35 mouse cellular contexts compared by ENCODE assay signal in genomic region chr10:80845732-80846131, GRCm38 (mm10). TPM values are rescaled to one million over a fixed set of nuclear protein-coding genes. Genes with fewer than 3 reads are reported as not detected.
A peak's percentile ranks its signal among the peaks of the same experiment; 100 is the strongest.
DNase-seq lines count a peak whose midpoint lies in the region; ATAC-seq and TF ChIP-seq lines count a peak whose summit lies in the region.
"Had no signal": no experiment of that assay in that cellular context is flagged by ENCODE, and none has a peak within 500 bp of the region (broad histone marks: within the 10 kb centered on the region; RNA-seq: fewer than 3 reads in every experiment).

No protein-coding gene starts in this region.

- H3K36me3 ChIP-seq in stomach, postnatal 0 days (ENCODE audit: control insufficient read depth, insufficient read depth, low read length) = no peaks in the 10 kb centered on the region
- H3K36me3 ChIP-seq: embryonic facial prominence, embryonic 13.5 days; hindbrain, embryonic 12.5 days had no signal

- no peaks in the 10 kb centered on the region for H3K9me3 ChIP-seq in stomach, postnatal 0 days (ENCODE audit: control insufficient read depth, low read length)
- H3K9me3 ChIP-seq: embryonic facial prominence, embryonic 13.5 days; forebrain, embryonic 10.5 days; forebrain, embryonic 15.5 days; hindbrain, embryonic 12.5 days; intestine, embryonic 15.5 days; limb, embryonic 10.5 days; limb, embryonic 15.5 days; liver, embryonic 13.5 days; megakaryocyte, embryonic 14.5 days had no signal

- intact Hi-C loops in left cerebral cortex, postnatal 14 days (cut with DNase I) = no loop called here
- intact Hi-C loops in left cerebral cortex, postnatal 4 days (cut with DNase I) = no loop called here

- no peak for TF ChIP-seq CTCF in stomach, postnatal 0 days (IDR thresholded peaks at IDR 0.05; ENCODE audit: low read depth)

- 70% methylated on average over 11 of the region's 12 CpGs for WGBS in stomach, postnatal 0 days

- 0 out of 2 replicates have a peak, but pooled peaks cover 2% of the 10 kb centered on the region for H3K4me1 ChIP-seq in stomach, postnatal 0 days (replicated peaks; ENCODE audit: control insufficient read depth, insufficient read depth)

- no peak overlapping the region for H3K27ac ChIP-seq in stomach, postnatal 0 days (replicated peaks)
- H3K27ac ChIP-seq: embryonic facial prominence, embryonic 13.5 days; forebrain, embryonic 10.5 days; forebrain, embryonic 15.5 days; gastrocnemius, adult 2 months; hindbrain, embryonic 12.5 days; hindbrain, postnatal 0 days; intestine, embryonic 15.5 days; limb, embryonic 15.5 days; liver, embryonic 13.5 days had no signal

- no peak overlapping the region for H3K4me3 ChIP-seq in stomach, postnatal 0 days (ENCODE audit: low read depth, low read length)
- H3K4me3 ChIP-seq: embryonic facial prominence, embryonic 13.5 days; forebrain, embryonic 10.5 days; forebrain, embryonic 15.5 days; gastrocnemius, adult 2 months; hindbrain, embryonic 12.5 days; intestine, embryonic 15.5 days; limb, embryonic 10.5 days; limb, embryonic 15.5 days; liver, embryonic 13.5 days; megakaryocyte, embryonic 14.5 days had no signal

- ATAC-seq in stomach, postnatal 0 days (ENCODE audit: low FRiP score, low TSS enrichment) = no peak
- ATAC-seq: CD4-positive, CD25-positive, alpha-beta regulatory T cell, adult 4 months; forebrain, embryonic 15.5 days; hindbrain, postnatal 0 days; intestine, embryonic 15.5 days; lung, postnatal 0 days had no signal

- TF ChIP-seq EP300 in stomach, postnatal 0 days (optimal IDR thresholded peaks at IDR 0.05) = no peak

- peaks cover 4% of the 10 kb centered on the region; the same call in 1 of the 2 replicates for H3K27me3 ChIP-seq in stomach, postnatal 0 days (ENCODE audit: control insufficient read depth, insufficient read depth, low read length)

- no peak overlapping the region for H3K4me2 ChIP-seq in stomach, postnatal 0 days (replicated peaks; ENCODE audit: low read depth)
- H3K4me2 ChIP-seq: embryonic facial prominence, embryonic 13.5 days; forebrain, embryonic 15.5 days; heart, embryonic 11.5 days; hindbrain, embryonic 12.5 days; intestine, embryonic 15.5 days; limb, embryonic 15.5 days; liver, embryonic 13.5 days had no signal

- H3K9ac ChIP-seq in stomach, postnatal 0 days (ENCODE audit: low read length) = no peak overlapping the region
- H3K9ac ChIP-seq: embryonic facial prominence, embryonic 13.5 days; forebrain, embryonic 15.5 days; hindbrain, embryonic 12.5 days; intestine, embryonic 15.5 days; limb, embryonic 15.5 days; liver, embryonic 13.5 days had no signal

- peak; percentile 32 to 49 for DNase-seq in layer of hippocampus, adult 18-20 months (ENCODE audit: low spot score in 2 of 2)
- no peak for DNase-seq in layer of hippocampus, postnatal 36 days
- peak; percentile 52 to 69 for DNase-seq in left cerebral cortex, postnatal 14 days (ENCODE audit: low spot score in 2 of 2)
- DNase-seq in left cerebral cortex, postnatal 4 days = no peak
- DNase-seq in right cerebral cortex, postnatal 14 days = peak; percentile 54
- no peak for DNase-seq in right cerebral cortex, postnatal 10 days (ENCODE audit: low spot score in 2 of 2)
- no peak for DNase-seq in stomach, postnatal 0 days (ENCODE audit: low spot score)
- DNase-seq: adrenal gland, postnatal 14 days; embryo, embryonic 11 days; gastrocnemius, adult 2 months; gastrocnemius, postnatal 36 days; heart, postnatal 36 days; kidney, adult 2 months; kidney, postnatal 36 days; liver, embryonic 13.5 days; lung, adult 18-20 months; lung, postnatal 4 days; midbrain, embryonic 14.5 days; thymus, postnatal 14 days had no signal

RNA-seq across cellular contexts. Expression of gene Lingo3, which starts 1.9 kb away (rescaled TPM):
- 10 to 100 TPM; 42.7 to 51.6 TPM for total RNA-seq in layer of hippocampus, adult 18-20 months (2021)
- total RNA-seq in layer of hippocampus, postnatal 36 days (2021) = 10 to 100 TPM; 40.1 to 47.7 TPM
- 10 to 100 TPM; 30.0 to 33.0 TPM for total RNA-seq in left cerebral cortex, postnatal 14 days (2021)
- 10 to 100 TPM; 21.4 to 24.6 TPM for total RNA-seq in left cerebral cortex, postnatal 4 days (2021)
- polyA plus RNA-seq in stomach, postnatal 0 days (2015; fragmentation: Nextera tagmentation; extraction: Ambion mirVana) = 0.12 and 0.17 TPM in 2 replicates
- polyA plus RNA-seq: CD4-positive, CD25-positive, alpha-beta regulatory T cell, adult 4 months; heart, embryonic 11.5 days; liver, embryonic 13.5 days; lung, postnatal 0 days; urinary bladder, adult 2 months had no signal

RNA-seq across cellular contexts. Expression of gene Lsm7, which starts 9.3 kb away (rescaled TPM):
- 10 to 100 TPM; 41.4 to 50.4 TPM for total RNA-seq in layer of hippocampus, adult 18-20 months (2021)
- 10 to 100 TPM; 40.0 to 47.7 TPM for total RNA-seq in layer of hippocampus, postnatal 36 days (2021)
- total RNA-seq in left cerebral cortex, postnatal 14 days (2021) = 10 to 100 TPM; 46.4 to 52.7 TPM
- total RNA-seq in left cerebral cortex, postnatal 4 days (2021) = 10 to 100 TPM; 62.0 to 67.4 TPM
- 176 and 180 TPM in 2 replicates for polyA plus RNA-seq in stomach, postnatal 0 days (2015; fragmentation: Nextera tagmentation; extraction: Ambion mirVana)

RNA-seq across cellular contexts. Expression of gene Sppl2b, which starts 9.3 kb away (rescaled TPM):
- total RNA-seq in layer of hippocampus, adult 18-20 months (2021) = 10 to 100 TPM; 46.4 to 55.6 TPM
- total RNA-seq in layer of hippocampus, postnatal 36 days (2021) = 10 to 100 TPM; 56.0 to 67.0 TPM
- 10 to 100 TPM; 81.8 to 89.3 TPM for total RNA-seq in left cerebral cortex, postnatal 14 days (2021)
- 10 to 100 TPM; 77.4 to 86.2 TPM for total RNA-seq in left cerebral cortex, postnatal 4 days (2021)
- polyA plus RNA-seq in stomach, postnatal 0 days (2015; fragmentation: Nextera tagmentation; extraction: Ambion mirVana) = 17.7 and 23.0 TPM in 2 replicates

RNA-seq across cellular contexts. Expression of gene Oaz1, which starts 19.3 kb away (rescaled TPM):
- total RNA-seq in layer of hippocampus, adult 18-20 months (2021) = 100 to 1,000 TPM; 518 to 519 TPM
- 100 to 1,000 TPM; 484 to 486 TPM for total RNA-seq in layer of hippocampus, postnatal 36 days (2021)
- total RNA-seq in left cerebral cortex, postnatal 14 days (2021) = 100 to 1,000 TPM; 433 to 483 TPM
- 100 to 1,000 TPM; 393 to 396 TPM for total RNA-seq in left cerebral cortex, postnatal 4 days (2021)
- 1,070 and 1,103 TPM in 2 replicates for polyA plus RNA-seq in stomach, postnatal 0 days (2015; fragmentation: Nextera tagmentation; extraction: Ambion mirVana)

RNA-seq across cellular contexts. Expression of gene Tmprss9, which starts 25.9 kb away (rescaled TPM):
- total RNA-seq in layer of hippocampus, adult 18-20 months (2021) = under 1 TPM; 0.40 to 0.56 TPM
- total RNA-seq in layer of hippocampus, postnatal 36 days (2021) = under 1 TPM; 0.15 to 0.40 TPM
- total RNA-seq in left cerebral cortex, postnatal 14 days (2021) = under 1 TPM; 0.13 to 0.18 TPM
- total RNA-seq in left cerebral cortex, postnatal 4 days (2021) = under 1 TPM; 0.12 to 0.42 TPM
- polyA plus RNA-seq in stomach, postnatal 0 days (2015; fragmentation: Nextera tagmentation; extraction: Ambion mirVana) = 2.0 and 2.2 TPM in 2 replicates
- total RNA-seq: adrenal gland, postnatal 14 days; gastrocnemius, postnatal 36 days; heart, adult 18-20 months; heart, postnatal 36 days had no signal
- polyA plus RNA-seq: CD4-positive, CD25-positive, alpha-beta regulatory T cell, adult 4 months; embryonic facial prominence, embryonic 13.5 days; forebrain, embryonic 10.5 days; heart, embryonic 11.5 days; heart, embryonic 16.5 days; kidney, embryonic 16.5 days; limb, embryonic 15.5 days; lung, postnatal 0 days; midbrain, embryonic 14.5 days had no signal

Comparison
In these comparisons a context has a peak if more than half of its experiments do, and no peak if none do; other contexts are left out.
1. DNase-seq: peak in layer of hippocampus, adult 18-20 months (2 of 2), left cerebral cortex, postnatal 14 days (2 of 2) and right cerebral cortex, postnatal 14 days (single experiment); none in layer of hippocampus, postnatal 36 days (0 of 2), left cerebral cortex, postnatal 4 days (single experiment), right cerebral cortex, postnatal 10 days (0 of 2) and stomach, postnatal 0 days (single experiment).